Mouse (Mus musculus) monocyte, adult 2 months (primary cell): Measurements from ENCODE around the gene Npm1.

Source experiments
- DNase-seq, 2 experiments: peaks; one replicate each; pipeline ENCODE4 v3.0.0; 2022; ENCODE audit warnings: low spot score in 2 of 2, low read depth in 1 of 2

The Npm1 gene

DNA sequence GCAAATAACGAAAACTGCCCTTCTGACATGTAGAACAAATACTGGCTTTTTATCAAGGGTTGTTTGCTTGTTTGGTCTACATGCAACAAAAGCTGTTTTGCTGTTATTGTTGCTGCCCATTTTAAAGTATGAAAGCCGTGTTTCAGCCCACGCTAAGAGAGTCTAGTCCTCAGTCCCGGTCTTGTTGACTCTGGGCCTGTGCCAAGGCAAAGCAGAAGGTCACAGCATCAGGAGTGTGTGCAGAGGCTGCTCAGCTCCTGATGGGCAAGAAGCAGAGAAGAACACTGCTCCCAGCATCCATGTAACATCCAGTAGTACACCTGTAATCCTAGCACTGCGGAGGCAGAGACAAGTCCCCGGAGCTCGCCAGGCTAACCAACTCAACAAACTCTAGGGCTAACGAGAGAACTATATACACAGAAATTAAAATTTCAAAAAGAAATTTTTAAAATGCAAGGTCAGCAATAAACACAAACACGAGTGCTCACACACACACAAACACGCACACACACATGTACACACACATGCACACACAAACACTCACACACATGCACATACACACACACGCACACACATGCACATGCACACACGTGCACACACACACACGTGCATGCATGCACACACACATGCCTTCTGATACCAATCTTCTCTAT lies 59.6 kb downstream of the Npm1 start:
- DNase-seq = no peak
